Mouse (Mus musculus) left cerebral cortex, postnatal 4 days (tissue): ENCODE measurements around the gene B230217C12Rik. TPM values are rescaled to one million over a fixed set of nuclear protein-coding genes. Genes with fewer than 3 reads are reported as not detected.
A peak's percentile ranks its signal among the peaks of the same experiment; 100 is the strongest.
"Not testable (repeated sequence)": the region's sequence is repeated elsewhere in the genome, so short reads cannot be mapped to it uniquely, and the experiment has no call there.

Experiments
- DNase-seq: peaks from one replicate; pipeline ENCODE4 v3.0.0-alpha.2; 2022
- intact Hi-C: fragments of 180-260 bp; cut with DNase I; formaldehyde crosslinking; loops from one replicate; pipeline ENCODE4 v1.15.1; 2025
- total RNA-seq, 2 experiments: library from RNA; stranded (reverse); gene quantifications; 2 replicates each; pipeline ENCODE4 v1.2.3; 2021

The B230217C12Rik gene
- total RNA-seq, 2 experiments from 2014 or later: 27.1 to 29.0 TPM

DNA sequence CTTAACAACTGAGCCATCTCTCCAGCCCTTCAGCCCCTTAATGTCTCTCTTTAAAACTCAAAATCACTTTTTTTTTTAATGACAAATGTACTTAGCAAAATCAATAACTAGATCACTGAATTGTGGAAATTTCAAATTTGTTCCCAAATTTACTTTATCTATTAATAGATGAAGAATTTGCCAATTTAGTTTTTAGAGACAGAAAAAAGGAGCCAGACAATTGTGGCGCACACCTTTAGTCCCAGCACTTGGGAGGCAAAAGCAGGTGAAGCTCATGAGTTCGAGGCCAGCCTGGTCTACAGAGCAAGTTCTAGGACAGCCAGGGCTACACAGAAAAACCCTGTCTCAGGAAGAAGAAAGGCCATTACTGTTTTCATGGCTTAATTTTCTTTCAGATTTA lies 11.0 kb downstream of the B230217C12Rik start:
- no peak for DNase-seq
- intact Hi-C loops: no loop called here

GRCm38 (mm10) chr11:97855473-97855872 lies 14.9 kb downstream of the B230217C12Rik start:
- intact Hi-C loops: no loop called here
- no peak for DNase-seq

GRCm38 (mm10) chr11:97862148-97862547 lies 21.6 kb downstream of the B230217C12Rik start:
- intact Hi-C loops: no loop called here
- no peak for DNase-seq

DNA sequence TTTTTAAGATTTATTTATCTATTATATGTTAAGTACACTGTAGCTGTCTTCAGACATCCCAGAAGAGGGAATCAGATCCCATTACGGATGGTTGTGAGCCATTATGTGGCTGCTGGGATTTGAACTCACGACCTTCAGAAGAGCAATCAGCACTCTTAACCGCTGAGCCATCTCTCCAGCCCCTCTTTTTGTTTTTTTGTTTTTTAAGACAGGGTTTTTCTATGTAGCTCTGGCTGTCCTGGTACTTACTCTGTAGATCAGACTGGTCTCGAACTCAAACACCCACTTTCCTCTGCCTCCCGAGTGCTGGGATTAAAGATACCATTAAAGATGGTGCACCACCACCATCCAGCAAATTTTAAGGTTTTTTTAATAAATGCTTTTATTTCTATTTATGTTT lies 24.8 kb downstream of the B230217C12Rik start:
- no peak for DNase-seq
- intact Hi-C loops: no loop called here

GRCm38 (mm10) chr11:97866091-97866888 lies 25.7 kb downstream of the B230217C12Rik start:
- intact Hi-C loops: no loop called here
- no peak for DNase-seq

DNA sequence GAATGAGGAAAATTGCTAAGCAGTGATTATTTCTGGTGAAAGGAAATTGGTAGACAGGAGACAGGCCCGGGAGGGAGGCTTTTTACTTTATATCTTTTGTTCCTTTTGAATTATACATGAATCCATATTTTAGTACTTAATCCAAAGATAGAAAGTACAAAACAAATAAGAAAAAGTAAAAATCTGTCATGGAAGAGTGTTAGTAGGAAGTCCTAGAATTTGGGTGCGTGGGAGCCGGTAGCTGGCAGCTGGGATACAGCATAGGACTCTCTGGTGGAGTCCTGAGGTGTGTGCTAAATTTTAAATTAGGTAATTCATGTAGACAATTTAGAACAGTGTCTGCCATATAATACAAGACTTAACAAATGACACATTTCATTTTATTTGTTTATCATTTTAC lies 27.0 kb downstream of the B230217C12Rik start:
- intact Hi-C loops: no loop called here
- DNase-seq: no peak

DNA sequence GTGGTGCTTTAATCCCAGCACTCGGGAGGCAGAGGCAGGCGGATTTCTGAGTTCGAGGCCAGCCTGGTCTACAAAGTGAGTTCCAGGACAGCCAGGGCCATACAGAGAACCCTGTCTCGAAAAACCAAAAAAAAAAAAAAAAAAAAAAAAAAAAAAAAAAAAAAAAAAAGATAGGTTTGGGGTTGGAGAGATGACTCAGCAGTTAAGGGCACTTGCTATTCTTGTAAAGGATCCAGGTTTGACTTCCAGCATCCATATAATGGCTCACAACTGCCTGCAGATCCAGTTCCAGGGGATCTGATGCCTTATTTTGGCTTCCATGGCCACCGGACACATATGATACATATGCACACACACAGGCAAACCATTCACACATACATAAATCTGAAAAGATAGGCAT lies 31.8 kb downstream of the B230217C12Rik start:
- DNase-seq, intact Hi-C loops: not testable (repeated sequence)

- no peak for DNase-seq
- intact Hi-C loops: no loop called here
Measured at GRCm38 (mm10) chr11:97874396-97874795, 33.8 kb downstream of the B230217C12Rik start.

- intact Hi-C loops: no loop called here
- no peak for DNase-seq
Measured at GRCm38 (mm10) chr11:97877341-97877740, 36.8 kb downstream of the B230217C12Rik start.

GRCm38 (mm10) chr11:97880362-97880761 lies 39.8 kb downstream of the B230217C12Rik start:
- intact Hi-C loops: loop anchor here (5.0 kb wide), 1 partner anchor 78 kb away; no protein-coding TSS in a partner anchor
- no peak for DNase-seq

DNA sequence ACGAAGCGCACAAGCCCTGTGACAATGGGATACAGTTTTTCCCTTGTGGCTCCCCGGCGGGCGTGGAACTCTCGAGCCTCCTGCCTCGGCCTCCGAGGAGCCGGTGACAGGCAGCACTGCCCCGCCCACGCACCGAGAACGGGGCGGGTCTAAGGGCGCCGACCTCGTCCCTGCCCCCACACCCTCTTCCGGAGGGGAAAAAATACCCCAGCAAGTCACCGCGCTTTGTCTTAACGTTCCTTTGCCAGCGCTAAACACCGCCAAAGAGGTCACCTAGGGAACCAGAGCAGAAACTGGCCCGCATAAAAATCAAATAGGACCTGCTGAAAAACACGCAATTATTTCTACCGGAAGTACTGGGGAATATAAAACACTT lies 43.0 kb downstream of the B230217C12Rik start:
- intact Hi-C loops: loop anchor here (5.0 kb wide), 1 partner anchor 81 kb away; no protein-coding TSS in a partner anchor
- DNase-seq: peak; percentile 57

DNA sequence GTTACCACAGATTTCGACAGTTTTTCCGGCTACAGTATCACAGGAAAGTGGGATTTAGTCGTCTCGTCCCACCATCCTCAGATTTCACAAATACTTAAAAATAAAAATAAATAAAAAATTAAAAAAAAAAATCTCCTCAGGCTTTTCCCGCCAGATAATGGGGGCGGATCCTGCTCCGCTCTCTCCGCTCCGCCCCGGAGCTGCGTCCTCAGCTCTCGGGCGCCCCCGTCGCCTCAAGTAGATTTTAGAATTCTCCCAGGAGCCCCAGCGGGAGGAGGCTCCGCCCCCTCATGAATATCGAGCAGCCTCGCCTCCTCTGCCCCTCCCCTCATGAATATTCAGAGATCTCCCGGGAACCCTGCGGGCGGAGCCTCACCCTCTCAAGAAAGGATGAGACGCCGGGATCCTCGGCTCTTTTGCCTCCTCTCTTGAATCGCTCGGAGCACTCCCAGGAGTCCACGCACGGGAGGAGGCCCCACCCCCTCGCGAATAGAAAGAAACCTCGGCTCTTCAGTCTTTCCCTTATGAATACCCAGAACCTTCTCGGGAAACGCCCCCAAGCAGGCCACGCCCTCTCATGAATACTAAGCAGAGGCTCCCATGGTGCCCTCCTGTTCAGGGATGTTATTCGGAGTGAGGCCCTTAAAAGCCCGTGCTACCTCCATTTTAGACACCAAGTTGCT lies 43.5 kb downstream of the B230217C12Rik start, which contains the start of gene Fbxo47:
Gene Fbxo47 (minus strand): TSS at position 237 of the 683 bp plus-strand sequence.
- intact Hi-C loops: loop anchor here (5.0 kb wide), 1 partner anchor 82 kb away; no protein-coding TSS in a partner anchor
- peak; percentile 97 for DNase-seq

GRCm38 (mm10) chr11:97884601-97885185 lies 44.1 kb downstream of the B230217C12Rik start:
- DNase-seq: no peak
- intact Hi-C loops: loop anchor here (5.0 kb wide), 1 partner anchor 82 kb away; no protein-coding TSS in a partner anchor

GRCm38 (mm10) chr11:97885296-97885915 lies 44.8 kb downstream of the B230217C12Rik start:
- intact Hi-C loops: no loop called here
- no peak for DNase-seq

- no peak for DNase-seq
- intact Hi-C loops: no loop called here
Measured at GRCm38 (mm10) chr11:97891821-97892220, 51.2 kb downstream of the B230217C12Rik start.

Other genes starting within 250 kb of the B230217C12Rik start
- gene Epop, start 211.1 kb upstream of the B230217C12Rik start, total RNA-seq: 1 to 10 TPM; 5.6 to 6.3 TPM
- 10 to 100 TPM; 60.2 to 67.1 TPM for gene Mllt6, start 177.4 kb upstream of the B230217C12Rik start, total RNA-seq
- 10 to 100 TPM; 25.8 to 28.5 TPM for gene Cisd3, start 155.0 kb upstream of the B230217C12Rik start, total RNA-seq
- gene Pcgf2, start 140.3 kb upstream of the B230217C12Rik start, total RNA-seq: 100 to 1,000 TPM; 100 to 104 TPM
- 100 to 1,000 TPM; 168 to 172 TPM for gene Psmb3, start 137.4 kb upstream of the B230217C12Rik start, total RNA-seq
- 100 to 1,000 TPM; 180 to 185 TPM for gene Pip4k2b, start 96.1 kb upstream of the B230217C12Rik start, total RNA-seq
- gene Cwc25, start 74.2 kb upstream of the B230217C12Rik start, total RNA-seq: 10 to 100 TPM; 17.6 to 20.4 TPM
- gene 1700001P01Rik, start 64.9 kb upstream of the B230217C12Rik start, total RNA-seq: 1 to 10 TPM in 1 of 2 experiments, not detected in 1; 2.0 TPM
- 100 to 1,000 TPM; 614 to 660 TPM for gene Rpl23, start 58.3 kb upstream of the B230217C12Rik start, total RNA-seq
- gene Lasp1, start 41.8 kb upstream of the B230217C12Rik start, total RNA-seq: 100 to 1,000 TPM; 190 to 199 TPM
- under 1 TPM; 0.46 to 0.74 TPM for gene Fbxo47, start 43.4 kb downstream of the B230217C12Rik start, total RNA-seq
- gene Plxdc1, start 145.7 kb downstream of the B230217C12Rik start, total RNA-seq: 1 to 10 TPM; 2.1 to 2.4 TPM
- gene Arl5c, start 155.4 kb downstream of the B230217C12Rik start, total RNA-seq: 1 to 10 TPM; 2.2 to 2.5 TPM
- gene Cacnb1, start 182.3 kb downstream of the B230217C12Rik start, total RNA-seq: 100 to 1,000 TPM; 100 to 104 TPM
- 100 to 1,000 TPM; 711 to 733 TPM for gene Rpl19, start 185.9 kb downstream of the B230217C12Rik start, total RNA-seq
- gene Stac2, start 212.7 kb downstream of the B230217C12Rik start, total RNA-seq: 10 to 100 TPM in 1 of 2 experiments, 1 to 10 TPM in 1; 8.7 to 11.7 TPM